Mouse (Mus musculus): ENCODE measurements at regions not wholly inside any gene's neighbourhood (a gene's known extent, or its start where the extent isn't known, plus 50 kb on each side); places are given as distances from the start of the nearest gene placed in this dataset.

GRCm38 (mm10) chr16:50747698-50748097 lies 156.7 kb upstream of the Ccdc54 start:
- H3K9ac ChIP-seq (ENCODE audit: low read depth, low read length) = no peak overlapping the region
- no peak for ATAC-seq (ENCODE audit: low read depth)
- no peaks in the 10 kb centered on the region for H3K9me3 ChIP-seq (replicated peaks; ENCODE audit: control insufficient read depth, low read length)
- H3K4me3 ChIP-seq (ENCODE audit: low read depth, low read length) = no peak overlapping the region
- no peaks in the 10 kb centered on the region for H3K27me3 ChIP-seq (ENCODE audit: control insufficient read depth, insufficient read depth, low read depth, low read length)
- WGBS (ENCODE audit: insufficient replicate concordance) = 79% methylated on average over 5 of the region's 5 CpGs
- no peaks in the 10 kb centered on the region for H3K36me3 ChIP-seq (ENCODE audit: control insufficient read depth, insufficient read depth)
- H3K4me1 ChIP-seq (ENCODE audit: control insufficient read depth, low read depth, low read length) = no peaks in the 10 kb centered on the region
- H3K4me2 ChIP-seq (ENCODE audit: low read depth, low read length) = no peak overlapping the region
- no peak overlapping the region for H3K27ac ChIP-seq (ENCODE audit: low read length)

DNA sequence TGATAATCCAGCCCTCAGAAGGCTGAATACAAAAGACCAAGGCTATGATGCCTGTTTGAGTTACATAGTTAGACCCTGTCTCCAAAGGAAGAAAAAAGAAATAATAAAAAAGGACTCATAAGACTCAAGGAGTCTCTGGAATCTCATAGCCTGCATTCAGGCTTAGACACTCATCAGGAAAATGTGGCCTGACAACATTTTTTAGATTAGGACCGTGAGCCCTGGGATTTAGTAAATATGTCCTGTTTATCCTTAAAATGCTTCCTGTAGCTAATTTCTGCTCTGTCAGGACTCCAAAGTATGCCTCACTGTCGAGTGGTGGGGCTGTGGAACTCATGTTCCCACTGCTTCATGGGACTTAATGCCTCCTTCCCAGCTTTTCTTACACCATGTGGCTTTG lies 154.8 kb upstream of the Ccdc54 start:
- H3K9ac ChIP-seq (ENCODE audit: low read depth, low read length) = no peak overlapping the region
- H3K36me3 ChIP-seq (ENCODE audit: control insufficient read depth, insufficient read depth) = no peaks in the 10 kb centered on the region
- no peaks in the 10 kb centered on the region for H3K27me3 ChIP-seq (ENCODE audit: control insufficient read depth, insufficient read depth, low read depth, low read length)
- no peaks in the 10 kb centered on the region for H3K9me3 ChIP-seq (replicated peaks; ENCODE audit: control insufficient read depth, low read length)
- no peak for ATAC-seq (ENCODE audit: low read depth)
- no peak overlapping the region for H3K4me2 ChIP-seq (ENCODE audit: low read depth, low read length)
- H3K27ac ChIP-seq (ENCODE audit: low read length) = no peak overlapping the region
- 38% methylated on average over 2 of the region's 2 CpGs for WGBS (ENCODE audit: insufficient replicate concordance)
- no peaks in the 10 kb centered on the region for H3K4me1 ChIP-seq (ENCODE audit: control insufficient read depth, low read depth, low read length)
- no peak overlapping the region for H3K4me3 ChIP-seq (ENCODE audit: low read depth, low read length)

GRCm38 (mm10) chr16:50737396-50737843 lies 146.5 kb upstream of the Ccdc54 start:
- Histone ChIP-seq H3K9ac (ENCODE audit: low read depth, low read length) (peak overlapping the region; percentile 5; the same call in 1 of the 2 replicates), H3K9me3 (replicated peaks; ENCODE audit: control insufficient read depth, low read length) (no peaks in the 10 kb centered on the region), H3K4me3 (ENCODE audit: low read depth, low read length) (peak overlapping the region; percentile 36), H3K4me2 (ENCODE audit: low read depth, low read length) (peak overlapping the region; percentile 69), H3K27ac (ENCODE audit: low read length) (no peak overlapping the region), H3K4me1 (ENCODE audit: control insufficient read depth, low read depth, low read length) (peaks cover 8% of the 10 kb centered on the region), H3K27me3 (ENCODE audit: control insufficient read depth, insufficient read depth, low read depth, low read length) (no peaks in the 10 kb centered on the region), H3K36me3 (ENCODE audit: control insufficient read depth, insufficient read depth) (no peaks in the 10 kb centered on the region)
- 19% methylated on average over 10 of the region's 10 CpGs for WGBS (ENCODE audit: insufficient replicate concordance)
- ATAC-seq (ENCODE audit: low read depth) = no peak

DNA sequence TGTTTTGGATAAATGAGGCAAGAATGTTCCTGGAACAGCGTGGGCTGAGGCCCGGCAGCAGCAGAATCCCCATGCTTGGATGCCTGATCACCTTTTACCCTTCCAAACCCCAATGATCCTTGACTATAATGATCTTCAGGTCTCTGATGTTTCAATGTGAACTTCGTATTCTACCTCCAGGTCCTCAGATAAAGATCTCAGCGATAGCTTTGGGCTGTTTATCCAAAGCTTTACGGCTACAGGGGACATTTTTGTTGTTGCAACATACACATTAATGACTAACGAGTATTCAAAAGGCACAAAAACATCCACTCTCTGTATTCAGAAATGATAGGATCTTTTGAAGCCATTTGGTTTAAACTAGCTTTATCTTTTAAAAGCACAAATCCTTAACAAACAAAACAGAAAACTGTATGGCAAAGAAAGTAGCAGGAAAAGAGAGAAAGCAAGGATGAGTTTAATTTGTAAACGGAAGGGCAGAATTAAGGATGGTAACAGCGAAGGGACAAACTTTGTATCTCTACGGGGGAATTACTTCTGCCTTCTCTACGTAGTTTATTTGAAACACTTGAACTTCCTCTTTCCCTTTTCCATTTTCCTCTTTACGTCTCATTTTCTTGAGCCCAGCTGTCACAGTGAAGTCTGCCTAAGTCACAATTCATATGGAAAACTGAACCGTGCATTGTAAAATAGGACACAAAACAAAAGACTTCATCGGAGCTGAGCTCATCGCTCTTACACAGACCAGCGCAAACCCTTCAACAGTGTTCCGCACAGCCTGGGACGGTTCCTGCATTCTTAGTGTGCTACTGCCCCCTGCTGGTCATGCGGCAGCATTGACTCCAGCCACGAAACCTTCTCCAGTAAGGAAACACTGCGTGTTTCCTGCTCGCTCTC lies 145.4 kb upstream of the Ccdc54 start:
- Histone ChIP-seq H3K27me3 (ENCODE audit: control insufficient read depth, insufficient read depth, low read depth, low read length) (no peaks in the 10 kb centered on the region; the same call in 1 of the 2 replicates), H3K36me3 (ENCODE audit: control insufficient read depth, insufficient read depth) (no peaks in the 10 kb centered on the region), H3K4me1 (ENCODE audit: control insufficient read depth, low read depth, low read length) (peaks cover 12% of the 10 kb centered on the region), H3K9ac (ENCODE audit: low read depth, low read length) (no peak overlapping the region), H3K4me3 (ENCODE audit: low read depth, low read length) (peak overlapping the region; percentile 36), H3K4me2 (ENCODE audit: low read depth, low read length) (peak overlapping the region; percentile 69), H3K9me3 (replicated peaks; ENCODE audit: control insufficient read depth, low read length) (no peaks in the 10 kb centered on the region), H3K27ac (ENCODE audit: low read length) (no peak overlapping the region)
- WGBS (ENCODE audit: insufficient replicate concordance) = 6% methylated on average over 21 of the region's 21 CpGs
- peak; percentile 68 for ATAC-seq (ENCODE audit: low read depth)

- WGBS (ENCODE audit: insufficient replicate concordance) = 75% methylated on average over 3 of the region's 3 CpGs
- H3K27ac ChIP-seq (ENCODE audit: low read length) = no peak overlapping the region
- H3K36me3 ChIP-seq (ENCODE audit: control insufficient read depth, insufficient read depth) = no peaks in the 10 kb centered on the region
- ATAC-seq (ENCODE audit: low read depth) = no peak
- peaks cover 12% of the 10 kb centered on the region for H3K4me1 ChIP-seq (ENCODE audit: control insufficient read depth, low read depth, low read length)
- no peak overlapping the region for H3K4me2 ChIP-seq (ENCODE audit: low read depth, low read length)
- no peak overlapping the region for H3K9ac ChIP-seq (ENCODE audit: low read depth, low read length)
- H3K4me3 ChIP-seq (ENCODE audit: low read depth, low read length) = no peak overlapping the region
- no peaks in the 10 kb centered on the region for H3K9me3 ChIP-seq (replicated peaks; ENCODE audit: control insufficient read depth, low read length)
- no peaks in the 10 kb centered on the region; the same call in 1 of the 2 replicates for H3K27me3 ChIP-seq (ENCODE audit: control insufficient read depth, insufficient read depth, low read depth, low read length)
Observed at GRCm38 (mm10) chr16:50733359-50733758, 142.4 kb upstream of the Ccdc54 start.

DNA sequence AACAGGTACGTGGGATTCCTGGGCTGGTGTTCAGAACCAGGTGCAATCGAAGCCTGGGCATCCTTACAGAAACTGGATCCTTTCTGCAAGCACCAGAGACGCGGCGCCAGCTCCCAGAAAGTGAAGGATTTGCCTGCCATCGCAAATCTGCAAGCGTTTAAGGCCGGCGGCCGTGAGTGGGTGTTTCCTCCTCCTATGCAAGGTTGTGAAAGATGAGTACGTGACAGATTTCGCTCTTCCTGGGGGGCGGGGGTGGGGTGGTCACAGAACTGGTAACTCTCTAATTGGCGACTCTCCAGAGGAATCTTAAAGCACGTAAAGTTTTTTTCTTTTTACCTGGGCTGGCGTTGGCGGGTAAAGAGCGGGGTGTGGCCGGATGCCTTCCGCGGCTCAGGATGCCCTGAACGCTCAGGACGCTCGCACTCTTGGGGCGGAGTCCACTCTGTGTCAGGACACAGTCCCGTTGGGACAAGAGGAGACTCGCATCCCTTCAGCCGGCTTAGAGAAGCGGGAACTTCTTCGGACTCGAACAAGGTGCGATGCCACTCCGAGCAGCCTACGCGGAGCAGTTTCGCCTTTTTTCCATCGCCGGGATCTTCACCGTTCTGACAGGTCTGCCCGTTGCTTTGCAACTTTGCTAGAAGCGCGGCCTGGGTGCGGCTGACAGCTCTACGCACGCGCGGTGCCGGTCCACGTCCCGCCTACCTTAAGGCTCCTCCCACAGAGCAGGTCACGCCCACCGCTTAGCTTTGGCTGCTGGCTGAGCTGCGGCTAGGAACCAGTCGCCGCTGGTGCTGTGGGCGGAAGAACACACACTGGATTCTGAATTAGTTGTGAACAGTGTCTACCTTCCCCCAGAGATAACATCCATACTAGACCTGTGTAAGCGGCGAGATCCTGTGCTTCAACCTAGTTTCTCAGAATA lies 141.4 kb upstream of the Ccdc54 start:
- Histone ChIP-seq H3K27ac (ENCODE audit: low read length) (no peak overlapping the region), H3K4me2 (ENCODE audit: low read depth, low read length) (peak overlapping the region; percentile 83), H3K4me3 (ENCODE audit: low read depth, low read length) (peak overlapping the region; percentile 69), H3K27me3 (ENCODE audit: control insufficient read depth, insufficient read depth, low read depth, low read length) (no peaks in the 10 kb centered on the region; the same call in 1 of the 2 replicates), H3K4me1 (ENCODE audit: control insufficient read depth, low read depth, low read length) (peaks cover 9% of the 10 kb centered on the region), H3K36me3 (ENCODE audit: control insufficient read depth, insufficient read depth) (no peaks in the 10 kb centered on the region), H3K9ac (ENCODE audit: low read depth, low read length) (peak overlapping the region; percentile 47), H3K9me3 (replicated peaks; ENCODE audit: control insufficient read depth, low read length) (no peaks in the 10 kb centered on the region)
- peak; percentile 90 for ATAC-seq (ENCODE audit: low read depth)
- under 1% methylated on average over 58 of the region's 58 CpGs for WGBS (ENCODE audit: insufficient replicate concordance)

GRCm38 (mm10) chr16:50729341-50729740 lies 138.4 kb upstream of the Ccdc54 start:
- Histone ChIP-seq H3K9me3 (replicated peaks; ENCODE audit: control insufficient read depth, low read length) (no peaks in the 10 kb centered on the region), H3K27me3 (ENCODE audit: control insufficient read depth, insufficient read depth, low read depth, low read length) (no peaks in the 10 kb centered on the region; the same call in 1 of the 2 replicates), H3K4me2 (ENCODE audit: low read depth, low read length) (no peak overlapping the region), H3K4me3 (ENCODE audit: low read depth, low read length) (no peak overlapping the region), H3K4me1 (ENCODE audit: control insufficient read depth, low read depth, low read length) (peaks cover 6% of the 10 kb centered on the region), H3K27ac (ENCODE audit: low read length) (no peak overlapping the region), H3K36me3 (ENCODE audit: control insufficient read depth, insufficient read depth) (no peaks in the 10 kb centered on the region), H3K9ac (ENCODE audit: low read depth, low read length) (no peak overlapping the region)
- no peak for ATAC-seq (ENCODE audit: low read depth)
- 49% methylated on average over 5 of the region's 5 CpGs for WGBS (ENCODE audit: insufficient replicate concordance)

- 73% methylated on average over 6 of the region's 6 CpGs for WGBS (ENCODE audit: insufficient replicate concordance)
- Histone ChIP-seq H3K36me3 (ENCODE audit: control insufficient read depth, insufficient read depth) (no peaks in the 10 kb centered on the region), H3K27me3 (ENCODE audit: control insufficient read depth, insufficient read depth, low read depth, low read length) (no peaks in the 10 kb centered on the region), H3K9ac (ENCODE audit: low read depth, low read length) (no peak overlapping the region), H3K27ac (ENCODE audit: low read length) (no peak overlapping the region), H3K4me1 (ENCODE audit: control insufficient read depth, low read depth, low read length) (no peaks in the 10 kb centered on the region), H3K4me3 (ENCODE audit: low read depth, low read length) (no peak overlapping the region), H3K4me2 (ENCODE audit: low read depth, low read length) (no peak overlapping the region), H3K9me3 (replicated peaks; ENCODE audit: control insufficient read depth, low read length) (no peaks in the 10 kb centered on the region)
- no peak for ATAC-seq (ENCODE audit: low read depth)
Observed at GRCm38 (mm10) chr16:50723144-50723543, 132.2 kb upstream of the Ccdc54 start.

Data from liver, embryonic 16.5 days (tissue).